Mouse (Mus musculus) lung, postnatal 4 days (tissue): Measurements from ENCODE around the gene Mcat.
A peak's percentile ranks its signal among the peaks of the same experiment; 100 is the strongest.
"Not testable (repeated sequence)": the region's sequence is repeated elsewhere in the genome, so short reads cannot be mapped to it uniquely, and the experiment has no call there.

Experiments
- DNase-seq, 2 experiments: peaks; one replicate each; pipeline ENCODE4 v3.0.0; 2021

Gene Mcat

GRCm38 (mm10) chr15:83501483-83501882 lies 62.1 kb downstream of the Mcat start:
- DNase-seq, result not testable (repeated sequence)

GRCm38 (mm10) chr15:83500352-83500751 lies 63.2 kb downstream of the Mcat start:
- peak in 1 of 2 experiments; percentile 43 for DNase-seq

- DNase-seq, result no peak
Measured at GRCm38 (mm10) chr15:83499211-83499755, 64.3 kb downstream of the Mcat start.

- no peak for DNase-seq
Measured at GRCm38 (mm10) chr15:83497299-83497698, 66.3 kb downstream of the Mcat start.
